Mouse (Mus musculus): ENCODE data around the gene Gin1. TPM values are rescaled to one million over a fixed set of nuclear protein-coding genes. Genes with fewer than 3 reads are reported as not detected.
A peak's percentile ranks its signal among the peaks of the same experiment; 100 is the strongest.

The Gin1 gene
- polyA plus RNA-seq, 1 experiment, result 10.4 TPM

GRCm38 (mm10) chr1:97771118-97771517 is 1.1 kb downstream of the Gin1 start:
- H3K4me1 ChIP-seq (ENCODE audit: control insufficient read depth, insufficient read depth, low read length), result peaks cover 2% of the 10 kb centered on the region; the same call in 1 of the 2 replicates
- H3K4me3 ChIP-seq (replicated peaks; ENCODE audit: insufficient read depth, low read depth, low read length), result peak overlapping the region; percentile 30
- H3K27ac ChIP-seq (ENCODE audit: insufficient read depth, low read length), result no peak overlapping the region
- WGBS, result 47% methylated on average over 7 of the region's 7 CpGs
- DNase-seq, result no peak
- no peaks in the 10 kb centered on the region for H3K27me3 ChIP-seq (ENCODE audit: control insufficient read depth, insufficient read depth, low read length)
- TF ChIP-seq POLR2A (IDR thresholded peaks at IDR 0.05; ENCODE audit: borderline replicate concordance, insufficient read depth, low read length) (no peak), CTCF (IDR thresholded peaks at IDR 0.05; ENCODE audit: borderline replicate concordance, insufficient read depth, low read depth, low read length) (no peak)

DNA sequence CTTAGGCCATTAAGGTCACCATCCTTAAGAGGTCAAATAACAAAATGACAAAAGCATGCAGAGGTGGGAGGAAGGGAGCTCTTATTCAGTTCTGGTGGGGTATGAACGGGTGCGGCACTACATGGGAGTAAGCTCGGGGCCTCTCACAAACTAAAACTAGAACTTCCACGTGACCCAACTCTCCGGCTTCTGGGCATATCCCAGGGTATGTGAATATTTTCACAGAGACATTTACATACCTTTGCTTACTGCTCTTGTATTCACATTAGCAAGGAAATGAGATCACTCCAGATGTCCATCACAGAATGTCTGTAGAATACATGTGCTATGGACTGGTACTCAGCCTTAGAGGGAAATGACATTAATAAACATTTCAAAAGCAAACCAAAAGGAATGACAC is 1.8 kb downstream of the Gin1 start:
- WGBS, result 98% methylated on average over 5 of the region's 5 CpGs
- no peak for DNase-seq

GRCm38 (mm10) chr1:97773362-97773761 is 3.4 kb downstream of the Gin1 start:
- DNase-seq, result no peak
- no peak for TF ChIP-seq CTCF (IDR thresholded peaks at IDR 0.05; ENCODE audit: borderline replicate concordance, insufficient read depth, low read depth, low read length)
- Histone ChIP-seq H3K4me3 (replicated peaks; ENCODE audit: insufficient read depth, low read depth, low read length) (no peak overlapping the region), H3K27me3 (ENCODE audit: control insufficient read depth, insufficient read depth, low read length) (no peaks in the 10 kb centered on the region), H3K4me1 (ENCODE audit: control insufficient read depth, insufficient read depth, low read length) (peaks cover 2% of the 10 kb centered on the region; the same call in 1 of the 2 replicates), H3K27ac (ENCODE audit: insufficient read depth, low read length) (no peak overlapping the region)
- 90% methylated on average over 6 of the region's 6 CpGs for WGBS

More for the DNA sequence above, 1.8 kb downstream of the Gin1 start:
- H3K27me3 ChIP-seq (ENCODE audit: control insufficient read depth, insufficient read depth, low read length), result no peaks in the 10 kb centered on the region
- no peak overlapping the region for H3K27ac ChIP-seq (ENCODE audit: insufficient read depth, low read length)
- no peak overlapping the region for H3K4me3 ChIP-seq (replicated peaks; ENCODE audit: insufficient read depth, low read depth, low read length)
- peaks cover 2% of the 10 kb centered on the region; the same call in 1 of the 2 replicates for H3K4me1 ChIP-seq (ENCODE audit: control insufficient read depth, insufficient read depth, low read length)
- TF ChIP-seq POLR2A (IDR thresholded peaks at IDR 0.05; ENCODE audit: borderline replicate concordance, insufficient read depth, low read length) (no peak), CTCF (IDR thresholded peaks at IDR 0.05; ENCODE audit: borderline replicate concordance, insufficient read depth, low read depth, low read length) (no peak)

GRCm38 (mm10) chr1:97773973-97774372 is 4.0 kb downstream of the Gin1 start:
- H3K27ac ChIP-seq (ENCODE audit: insufficient read depth, low read length), result no peak overlapping the region
- H3K27me3 ChIP-seq (ENCODE audit: control insufficient read depth, insufficient read depth, low read length), result no peaks in the 10 kb centered on the region
- no peaks in the 10 kb centered on the region for H3K4me1 ChIP-seq (ENCODE audit: control insufficient read depth, insufficient read depth, low read length)
- no peak for TF ChIP-seq POLR2A (IDR thresholded peaks at IDR 0.05; ENCODE audit: borderline replicate concordance, insufficient read depth, low read length)
- no peak for TF ChIP-seq CTCF (IDR thresholded peaks at IDR 0.05; ENCODE audit: borderline replicate concordance, insufficient read depth, low read depth, low read length)
- no peak overlapping the region for H3K4me3 ChIP-seq (replicated peaks; ENCODE audit: insufficient read depth, low read depth, low read length)
- DNase-seq, result no peak
- 95% methylated on average over 2 of the region's 2 CpGs for WGBS

DNA sequence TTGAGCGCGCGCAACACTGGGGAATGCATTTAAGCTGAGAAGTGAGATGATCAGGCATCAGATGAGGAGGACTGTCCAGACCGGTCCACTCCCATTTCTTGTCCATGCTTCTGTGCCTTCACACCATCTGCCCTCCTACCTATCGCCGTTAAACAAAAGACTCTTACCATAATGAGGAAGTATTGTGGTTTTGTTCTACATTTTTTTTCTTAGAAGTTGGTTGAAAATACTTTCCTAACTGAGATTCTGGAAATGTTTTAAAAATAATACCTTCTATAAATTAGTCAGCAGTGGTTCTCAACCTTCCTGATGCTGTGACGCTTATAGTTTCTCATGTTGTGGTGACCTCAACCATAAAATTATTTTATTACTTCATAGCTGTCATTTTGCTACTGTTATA is 11.7 kb downstream of the Gin1 start:
- 97% methylated on average over 7 of the region's 7 CpGs for WGBS
- no peak for DNase-seq
- Histone ChIP-seq H3K27me3 (ENCODE audit: control insufficient read depth, insufficient read depth, low read length) (no peaks in the 10 kb centered on the region), H3K4me1 (ENCODE audit: control insufficient read depth, insufficient read depth, low read length) (no peaks in the 10 kb centered on the region), H3K27ac (ENCODE audit: insufficient read depth, low read length) (no peak overlapping the region), H3K4me3 (replicated peaks; ENCODE audit: insufficient read depth, low read depth, low read length) (no peak overlapping the region)
- TF ChIP-seq POLR2A (IDR thresholded peaks at IDR 0.05; ENCODE audit: borderline replicate concordance, insufficient read depth, low read length), result no peak
- no peak for TF ChIP-seq CTCF (IDR thresholded peaks at IDR 0.05; ENCODE audit: borderline replicate concordance, insufficient read depth, low read depth, low read length)

- no peak for DNase-seq
- no peak overlapping the region for H3K4me3 ChIP-seq (replicated peaks; ENCODE audit: insufficient read depth, low read depth, low read length)
- TF ChIP-seq CTCF (IDR thresholded peaks at IDR 0.05; ENCODE audit: borderline replicate concordance, insufficient read depth, low read depth, low read length), result no peak
- TF ChIP-seq POLR2A (IDR thresholded peaks at IDR 0.05; ENCODE audit: borderline replicate concordance, insufficient read depth, low read length), result no peak
- no peak overlapping the region for H3K27ac ChIP-seq (ENCODE audit: insufficient read depth, low read length)
- H3K27me3 ChIP-seq (ENCODE audit: control insufficient read depth, insufficient read depth, low read length), result no peaks in the 10 kb centered on the region
- 69% methylated on average over 7 of the region's 7 CpGs for WGBS
- no peaks in the 10 kb centered on the region for H3K4me1 ChIP-seq (ENCODE audit: control insufficient read depth, insufficient read depth, low read length)
These were observed 15.0 kb downstream of the Gin1 start for GRCm38 (mm10) chr1:97784928-97785327.

GRCm38 (mm10) chr1:97785685-97786393 is 15.9 kb downstream of the Gin1 start:
- WGBS, result 92% methylated on average over 11 of the region's 11 CpGs
- no peak overlapping the region for H3K27ac ChIP-seq (ENCODE audit: insufficient read depth, low read length)
- TF ChIP-seq CTCF (IDR thresholded peaks at IDR 0.05; ENCODE audit: borderline replicate concordance, insufficient read depth, low read depth, low read length), result no peak
- no peak for TF ChIP-seq POLR2A (IDR thresholded peaks at IDR 0.05; ENCODE audit: borderline replicate concordance, insufficient read depth, low read length)
- H3K4me3 ChIP-seq (replicated peaks; ENCODE audit: insufficient read depth, low read depth, low read length), result no peak overlapping the region
- no peaks in the 10 kb centered on the region for H3K27me3 ChIP-seq (ENCODE audit: control insufficient read depth, insufficient read depth, low read length)
- no peak for DNase-seq
- no peaks in the 10 kb centered on the region for H3K4me1 ChIP-seq (ENCODE audit: control insufficient read depth, insufficient read depth, low read length)

GRCm38 (mm10) chr1:97787674-97788073 is 17.7 kb downstream of the Gin1 start:
- WGBS, result 94% methylated on average over 3 of the region's 3 CpGs
- H3K27ac ChIP-seq (ENCODE audit: insufficient read depth, low read length), result no peak overlapping the region
- no peak for DNase-seq
- TF ChIP-seq POLR2A (IDR thresholded peaks at IDR 0.05; ENCODE audit: borderline replicate concordance, insufficient read depth, low read length) (no peak), CTCF (IDR thresholded peaks at IDR 0.05; ENCODE audit: borderline replicate concordance, insufficient read depth, low read depth, low read length) (no peak)
- no peaks in the 10 kb centered on the region for H3K27me3 ChIP-seq (ENCODE audit: control insufficient read depth, insufficient read depth, low read length)
- no peaks in the 10 kb centered on the region for H3K4me1 ChIP-seq (ENCODE audit: control insufficient read depth, insufficient read depth, low read length)
- H3K4me3 ChIP-seq (replicated peaks; ENCODE audit: insufficient read depth, low read depth, low read length), result no peak overlapping the region
